Mouse (Mus musculus): ENCODE data around the gene Llgl2.

DNA sequence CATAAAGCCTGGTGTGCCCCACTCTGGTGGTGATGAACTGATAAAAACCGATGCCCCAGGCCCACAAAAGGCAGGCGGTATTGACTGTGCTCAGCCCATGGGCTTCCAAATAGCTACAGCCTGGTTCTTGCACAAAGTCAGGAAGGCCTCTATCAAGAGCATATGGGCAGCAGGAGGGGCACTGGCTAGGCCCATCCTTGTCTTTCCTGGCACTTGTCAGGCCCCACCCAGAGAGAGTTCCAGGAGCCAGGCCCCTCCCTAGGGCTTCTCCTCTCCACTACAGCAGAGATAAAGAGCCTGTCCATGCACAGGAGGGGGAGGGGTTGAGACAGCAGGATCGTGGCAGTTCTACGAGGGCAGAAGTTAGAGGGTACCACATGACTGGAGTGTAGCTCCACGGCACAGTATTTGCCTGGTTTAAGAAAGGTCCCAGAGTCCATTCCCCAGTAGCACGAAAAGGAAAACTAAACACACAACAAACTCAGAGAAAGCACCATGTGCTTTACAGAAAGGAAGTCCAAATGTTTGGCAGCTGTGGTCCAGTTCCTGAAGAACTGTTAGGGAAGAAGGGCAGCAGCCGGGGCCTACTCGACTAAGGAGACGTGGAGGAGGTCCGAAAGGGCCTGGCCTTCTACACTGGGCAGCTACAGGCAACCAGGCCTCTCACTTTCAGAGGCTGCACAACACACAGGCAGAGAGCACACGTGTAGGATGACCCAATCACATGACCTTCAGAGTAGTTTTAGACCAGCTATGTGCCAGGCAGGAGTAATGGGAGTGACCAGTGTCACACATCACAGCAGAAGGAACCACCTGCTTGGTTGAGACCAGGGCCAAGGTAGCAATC is 79.8 kb downstream of the Llgl2 start:
- TF ChIP-seq CTCF (IDR thresholded peaks at IDR 0.05; ENCODE audit: extremely low read depth, insufficient read depth, low read length) (no peak), POLR2A (IDR thresholded peaks at IDR 0.05; ENCODE audit: extremely low read depth, insufficient read depth, low read length) (no peak)

Measured in cortical plate, adult 2 months (tissue).